Mouse (Mus musculus) olfactory bulb, adult 2 months (tissue): Measurements from ENCODE around the gene Fadd.

Source experiments
- CTCF ChIP-seq: fragments of 200-500 bp; IDR thresholded peaks from 2 replicates; pipeline ENCODE4 v1.5.1; 2012; ENCODE audit warnings: low read depth, mild to moderate bottlenecking, low read length, moderate library complexity; ENCODE audit not compliant: insufficient read depth
- POLR2A ChIP-seq: fragments of 200-500 bp; IDR thresholded peaks from 2 replicates; pipeline ENCODE4 v1.6.1; 2012; ENCODE audit warnings: mild to moderate bottlenecking, low read depth, low read length, moderate library complexity; ENCODE audit not compliant: insufficient read depth

- TF ChIP-seq POLR2A (no peak), CTCF (no peak)
Measured at GRCm38 (mm10) chr7:144589508-144589907, 7.2 kb upstream of the Fadd start.
